Mouse (Mus musculus): ENCODE results near the gene Col9a1.

Gene Col9a1

GRCm38 (mm10) chr1:24222231-24222630 is 44.8 kb downstream of the Col9a1 start:
- DNase-seq (ENCODE audit: inconsistent ontology term), result no peak

GRCm38 (mm10) chr1:24222981-24223612 is 45.7 kb downstream of the Col9a1 start:
- no peak for DNase-seq (ENCODE audit: inconsistent ontology term)

- peak; percentile 59 for DNase-seq (ENCODE audit: inconsistent ontology term)
Observed at GRCm38 (mm10) chr1:24225825-24226526, 48.6 kb downstream of the Col9a1 start.

GRCm38 (mm10) chr1:24226941-24227711 is 49.7 kb downstream of the Col9a1 start:
- peak; percentile 30 for DNase-seq (ENCODE audit: inconsistent ontology term)

- no peak for DNase-seq (ENCODE audit: inconsistent ontology term)
Observed at GRCm38 (mm10) chr1:24229552-24229951, 52.1 kb downstream of the Col9a1 start.

GRCm38 (mm10) chr1:24230428-24230827 is 53.0 kb downstream of the Col9a1 start:
- DNase-seq (ENCODE audit: inconsistent ontology term), result peak; percentile 81

- peak; percentile 90 for DNase-seq (ENCODE audit: inconsistent ontology term)
Observed at GRCm38 (mm10) chr1:24231504-24232270, 54.3 kb downstream of the Col9a1 start.

GRCm38 (mm10) chr1:24236330-24236729 is 58.9 kb downstream of the Col9a1 start:
- DNase-seq (ENCODE audit: inconsistent ontology term), result no peak

- peak; percentile 60 for DNase-seq (ENCODE audit: inconsistent ontology term)
Observed at GRCm38 (mm10) chr1:24240039-24240691, 62.8 kb downstream of the Col9a1 start.

- no peak for DNase-seq (ENCODE audit: inconsistent ontology term)
Observed at GRCm38 (mm10) chr1:24244931-24245330, 67.5 kb downstream of the Col9a1 start.

- DNase-seq (ENCODE audit: inconsistent ontology term), result peak; percentile 84
Observed at GRCm38 (mm10) chr1:24245700-24246375, 68.4 kb downstream of the Col9a1 start.

GRCm38 (mm10) chr1:24248294-24249104 is 71.1 kb downstream of the Col9a1 start:
- DNase-seq (ENCODE audit: inconsistent ontology term), result no peak

- DNase-seq (ENCODE audit: inconsistent ontology term), result peak; percentile 79
Observed at GRCm38 (mm10) chr1:24249105-24249664, 71.8 kb downstream of the Col9a1 start.

GRCm38 (mm10) chr1:24257961-24258360 is 80.6 kb downstream of the Col9a1 start:
- DNase-seq (ENCODE audit: inconsistent ontology term), result no peak

- no peak for DNase-seq (ENCODE audit: inconsistent ontology term)
Observed at GRCm38 (mm10) chr1:24259419-24259818, 82.0 kb downstream of the Col9a1 start.

GRCm38 (mm10) chr1:24261181-24261580 is 83.8 kb downstream of the Col9a1 start:
- no peak for DNase-seq (ENCODE audit: inconsistent ontology term)

- DNase-seq (ENCODE audit: inconsistent ontology term), result no peak
Observed at GRCm38 (mm10) chr1:24267022-24267421, 89.6 kb downstream of the Col9a1 start.

GRCm38 (mm10) chr1:24286360-24286759 is 109.0 kb downstream of the Col9a1 start:
- DNase-seq (ENCODE audit: inconsistent ontology term), result no peak

GRCm38 (mm10) chr1:24292515-24292914 is 115.1 kb downstream of the Col9a1 start:
- no peak for DNase-seq (ENCODE audit: inconsistent ontology term)

All from Muller cell, postnatal 12 days (primary cell).